Mouse (Mus musculus) T-helper 1 cell (primary cell): ENCODE data around the gene Gm10282.

Source experiments
- in situ Hi-C: fragments of 300-600 bp; cut with MboI, MseI; formaldehyde crosslinking; loops from one replicate; pipeline ENCODE4 v1.15.1; 2025; ENCODE audit warnings: high pct_unique_total_duplicates

The Gm10282 gene

DNA sequence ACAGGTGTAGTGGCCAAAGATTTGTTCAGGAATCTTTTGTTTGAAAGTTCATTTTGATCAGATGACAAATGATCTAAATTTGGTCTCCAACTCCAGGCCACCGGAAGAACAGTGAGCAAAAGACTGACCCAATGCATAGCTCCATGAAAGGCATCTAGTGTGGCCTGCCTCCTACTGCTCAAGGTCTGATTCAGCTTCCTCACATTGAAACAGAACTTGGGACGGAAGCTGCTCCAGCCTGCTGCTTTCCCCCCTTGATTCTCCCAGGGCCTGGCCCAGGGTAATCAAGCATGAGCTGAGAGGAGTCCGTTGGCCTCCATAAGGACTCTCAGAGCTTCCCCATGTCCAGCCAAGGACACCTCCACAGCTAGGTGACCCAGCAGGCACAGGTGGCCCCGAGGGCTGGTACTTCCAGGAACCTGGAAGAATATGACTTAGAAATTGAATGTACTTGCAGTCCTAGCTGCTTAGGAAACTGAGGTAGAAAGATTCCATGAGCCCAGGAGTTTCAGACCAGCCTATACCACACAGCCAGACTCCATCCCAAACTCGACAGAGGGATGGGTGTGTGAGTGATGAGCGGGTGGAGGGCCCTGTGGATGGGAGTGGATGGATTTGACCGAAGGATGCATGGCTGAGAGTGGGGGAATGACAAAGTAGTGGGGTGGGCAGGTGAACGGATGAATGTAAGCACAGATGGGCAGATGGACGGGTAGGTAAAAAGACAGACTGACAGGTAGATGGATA is 4.2 kb downstream of the Gm10282 start:
- in situ Hi-C loops: no loop called here

DNA sequence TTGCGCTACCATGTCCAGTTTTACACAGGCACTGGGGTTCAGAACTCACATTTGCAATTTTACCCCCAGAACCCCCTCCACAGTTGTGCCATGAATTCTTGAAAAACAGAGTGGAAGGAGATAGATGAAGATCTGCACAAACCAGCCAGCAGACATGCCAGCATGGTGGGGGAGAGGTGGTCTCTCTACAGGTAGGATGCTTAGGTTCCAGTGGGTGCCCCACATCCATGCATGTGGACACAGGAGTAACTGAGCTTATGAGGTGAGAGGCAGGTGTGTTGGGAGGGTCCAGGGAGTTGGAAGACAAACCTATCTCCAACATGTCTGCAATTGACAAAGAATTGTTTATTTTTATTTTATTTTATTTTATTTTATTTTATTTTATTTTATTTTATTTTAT is 6.1 kb downstream of the Gm10282 start:
- in situ Hi-C loops: no loop called here

DNA sequence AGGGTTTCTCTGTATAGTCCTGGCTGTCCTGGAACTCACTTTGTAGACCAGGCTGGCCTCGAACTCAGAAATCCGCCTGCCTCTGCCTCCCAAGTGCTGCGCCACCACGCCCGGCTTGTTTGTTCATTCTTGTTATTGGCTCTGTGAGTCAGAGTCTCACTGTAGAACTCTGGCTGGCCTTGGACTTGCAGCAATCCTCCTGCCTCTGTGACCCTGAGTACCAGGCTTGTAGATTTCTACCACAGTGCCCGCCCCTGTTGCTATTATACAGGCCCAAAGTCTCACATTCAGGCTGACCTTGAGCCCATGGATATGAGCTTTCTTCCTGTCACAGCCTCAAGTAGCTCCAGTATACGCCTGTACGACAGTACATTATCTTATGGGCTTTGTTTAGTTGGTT is 8.5 kb downstream of the Gm10282 start:
- in situ Hi-C loops: no loop called here

- in situ Hi-C loops: no loop called here
Measured at GRCm38 (mm10) chr8:72295679-72296078, 9.4 kb downstream of the Gm10282 start.

DNA sequence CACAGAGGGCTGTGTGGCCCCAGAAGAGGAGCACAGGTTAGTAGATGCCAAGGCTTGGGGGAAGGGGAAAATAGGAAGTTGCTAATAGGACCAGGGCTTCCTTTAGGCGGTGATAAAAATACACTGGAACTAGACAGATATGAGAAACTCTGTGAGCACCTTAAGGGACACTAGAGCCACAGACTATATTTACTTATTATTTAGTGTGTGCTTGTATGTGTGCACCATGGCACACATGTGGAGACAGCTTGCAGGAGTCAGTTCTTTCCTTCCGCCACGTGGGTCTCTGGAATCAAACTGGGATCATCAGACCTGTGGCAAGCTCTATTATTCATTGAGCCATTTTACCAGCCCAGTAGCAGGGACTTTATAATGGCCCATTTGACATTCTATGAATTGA is 9.9 kb downstream of the Gm10282 start:
- in situ Hi-C loops: no loop called here

DNA sequence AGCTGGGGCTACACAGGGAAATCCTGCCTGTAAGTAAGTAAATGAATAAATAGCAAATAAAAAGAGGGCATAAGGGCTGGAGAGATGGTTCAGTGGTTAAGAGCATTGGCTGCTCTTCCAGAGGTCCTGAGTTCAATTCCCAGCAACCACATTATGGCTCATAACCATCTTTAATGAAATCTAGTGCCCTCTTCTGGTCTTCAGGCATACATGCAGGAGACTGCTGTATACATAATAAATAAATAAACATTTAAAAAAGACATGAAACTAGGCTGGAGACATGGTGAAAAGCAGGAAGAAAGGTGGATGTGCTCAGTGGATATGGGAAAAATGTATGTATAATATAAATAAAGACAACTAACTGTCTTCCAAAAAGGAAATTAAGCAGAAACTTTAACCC is 11.8 kb downstream of the Gm10282 start:
- in situ Hi-C loops: no loop called here

GRCm38 (mm10) chr8:72291104-72291503 is 14.0 kb downstream of the Gm10282 start:
- in situ Hi-C loops: no loop called here

DNA sequence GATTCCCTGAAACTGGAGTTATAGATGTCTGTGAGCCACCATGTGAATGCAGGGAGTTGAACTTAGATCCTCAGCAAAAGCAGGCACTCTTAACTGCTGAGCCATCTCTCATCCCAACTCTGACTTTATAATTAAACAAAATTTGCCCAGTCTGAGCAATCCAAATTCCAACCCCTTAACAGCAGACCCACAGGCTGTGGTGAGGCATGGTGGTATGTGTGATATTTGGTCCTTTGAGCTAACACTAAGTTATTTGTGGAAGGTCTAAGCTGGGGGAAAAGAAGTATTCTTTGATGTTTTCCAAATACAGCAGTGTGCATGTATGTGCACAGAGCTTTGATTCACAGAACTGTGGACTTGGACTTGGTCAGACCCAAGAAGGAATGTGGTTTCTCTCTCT is 16.0 kb downstream of the Gm10282 start:
- in situ Hi-C loops: no loop called here

DNA sequence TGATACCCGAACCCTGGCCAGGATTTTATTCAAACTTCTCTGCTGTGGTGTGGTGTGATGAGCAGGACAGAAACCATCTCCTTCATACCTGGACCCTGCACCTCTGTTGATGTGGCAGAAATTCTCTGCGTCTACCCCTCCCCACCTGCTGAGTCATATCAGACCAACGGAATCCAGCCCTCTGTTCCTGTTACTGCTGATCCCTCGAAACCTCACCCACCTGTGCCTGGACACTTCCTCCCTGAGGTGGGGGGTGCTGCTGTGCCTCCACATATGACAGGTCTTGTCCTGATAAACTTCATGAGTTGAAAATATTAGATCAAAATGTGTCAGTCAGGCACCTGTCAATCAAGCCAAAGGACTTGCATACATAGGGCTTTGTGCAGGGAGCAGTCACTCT is 19.8 kb downstream of the Gm10282 start:
- in situ Hi-C loops: no loop called here

- in situ Hi-C loops: no loop called here
Measured at GRCm38 (mm10) chr8:72281634-72282033, 23.4 kb downstream of the Gm10282 start.

- in situ Hi-C loops: no loop called here
Measured at GRCm38 (mm10) chr8:72279151-72279550, 25.9 kb downstream of the Gm10282 start.

DNA sequence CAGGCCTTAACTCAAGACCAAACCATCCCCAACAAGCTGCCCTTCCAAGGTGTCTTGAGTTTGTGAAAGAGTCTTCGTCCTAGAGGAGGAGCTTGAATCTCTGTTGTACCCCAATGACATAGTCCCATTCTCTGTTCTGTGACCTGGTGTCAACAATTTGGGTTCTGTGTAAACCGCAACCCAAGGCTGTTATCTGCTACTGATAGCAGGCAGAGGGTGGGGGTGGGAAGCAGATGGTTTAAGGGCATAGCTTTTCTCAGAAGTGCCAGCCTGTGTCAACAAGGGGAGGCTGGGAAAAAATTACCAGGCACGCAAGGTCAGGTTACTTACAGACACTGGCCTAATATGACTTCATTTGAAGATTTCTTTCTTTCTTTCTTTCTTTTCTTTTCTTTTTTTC is 27.8 kb downstream of the Gm10282 start:
- in situ Hi-C loops: no loop called here

DNA sequence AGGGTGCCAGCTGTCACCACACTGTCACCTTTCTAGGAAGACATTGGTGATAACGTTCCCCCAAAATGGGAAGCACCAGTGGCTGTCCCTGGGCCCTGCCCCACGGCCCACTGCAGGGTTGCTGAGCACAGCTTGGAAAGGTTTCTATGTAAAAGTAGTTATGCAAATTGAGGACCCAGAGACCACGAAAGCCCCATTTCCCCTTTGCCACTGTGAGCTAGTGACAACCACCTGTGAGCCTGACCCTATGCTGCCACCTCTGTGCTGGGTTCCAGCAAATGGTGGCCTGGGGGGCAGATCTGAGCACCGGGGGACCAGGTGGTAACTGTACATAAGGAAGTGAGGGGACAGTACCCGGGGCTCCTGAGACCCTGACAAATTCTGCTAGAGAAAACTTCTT is 31.3 kb downstream of the Gm10282 start:
- in situ Hi-C loops: no loop called here

DNA sequence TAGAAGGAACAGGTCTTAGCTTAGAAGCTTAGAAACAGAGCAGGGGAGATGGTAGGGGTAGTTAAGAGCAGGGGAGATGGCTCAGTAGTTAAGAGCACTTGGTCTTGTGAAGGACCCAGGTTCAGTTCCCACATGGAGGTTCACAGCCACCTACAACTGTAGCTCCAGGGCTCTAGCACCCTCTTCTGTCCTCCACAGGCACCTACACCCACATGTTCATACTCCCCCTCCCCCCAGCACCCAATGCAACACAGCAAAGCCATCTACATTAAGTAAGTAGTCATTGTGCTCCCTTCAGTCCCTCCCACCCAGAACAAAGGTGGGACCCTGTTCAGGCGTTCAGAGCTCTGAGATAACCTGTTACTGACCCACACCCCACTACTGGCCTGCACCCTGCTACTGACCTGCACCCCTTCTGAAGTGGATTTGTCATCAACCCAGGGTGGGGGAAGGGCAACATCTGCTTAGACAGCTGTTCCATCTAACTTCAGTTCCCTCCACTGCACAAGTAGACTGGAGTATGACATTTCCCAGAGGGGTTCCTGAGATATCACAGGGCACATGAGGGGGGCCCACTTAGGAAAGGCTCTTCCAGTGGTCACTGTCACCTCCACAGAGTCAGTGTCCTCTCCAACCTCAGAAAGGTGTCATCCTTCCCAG is 31.8 kb downstream of the Gm10282 start:
- in situ Hi-C loops: no loop called here

- in situ Hi-C loops: no loop called here
Measured at GRCm38 (mm10) chr8:72272361-72272760, 32.7 kb downstream of the Gm10282 start.

DNA sequence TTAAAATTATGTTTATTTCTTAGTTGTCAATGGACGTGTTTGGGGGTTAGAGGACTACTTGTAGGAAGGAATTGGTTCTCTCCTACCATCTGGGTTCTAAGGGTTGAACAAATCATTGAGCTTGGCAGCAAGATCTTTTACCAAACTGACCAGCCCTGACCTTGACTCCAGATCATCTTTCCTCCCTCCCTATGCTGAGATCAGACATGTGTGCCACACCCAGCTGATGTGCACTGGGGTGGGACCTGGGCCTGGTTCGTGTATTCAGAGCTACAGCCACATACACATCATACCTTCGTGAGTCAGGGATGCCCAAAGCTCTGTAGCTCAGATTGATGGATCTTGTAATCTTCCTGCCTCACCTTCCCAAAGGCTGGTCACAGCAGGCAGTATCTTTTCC is 33.4 kb downstream of the Gm10282 start:
- in situ Hi-C loops: no loop called here

- in situ Hi-C loops: no loop called here
Measured at GRCm38 (mm10) chr8:72271051-72271660, 33.9 kb downstream of the Gm10282 start.

GRCm38 (mm10) chr8:72270606-72271005 is 34.5 kb downstream of the Gm10282 start:
- in situ Hi-C loops: no loop called here

- in situ Hi-C loops: loop anchor here (5.0 to 10.0 kb wide), 3 partner anchors 46 to 374 kb away; partner anchors contain the start of gene Klf2
Measured at GRCm38 (mm10) chr8:72268356-72268755, 36.7 kb downstream of the Gm10282 start.

GRCm38 (mm10) chr8:72267106-72267505 is 38.0 kb downstream of the Gm10282 start:
- in situ Hi-C loops: loop anchor here (5.0 to 10.0 kb wide), 3 partner anchors 48 to 375 kb away; partner anchors contain the start of gene Klf2

- in situ Hi-C loops: loop anchor here (5.0 to 10.0 kb wide), 3 partner anchors 48 to 376 kb away; partner anchors contain the start of gene Klf2
Measured at GRCm38 (mm10) chr8:72266671-72267070, 38.4 kb downstream of the Gm10282 start.

GRCm38 (mm10) chr8:72265342-72265741 is 39.7 kb downstream of the Gm10282 start:
- in situ Hi-C loops: loop anchor here (5.0 to 10.0 kb wide), 3 partner anchors 49 to 377 kb away; partner anchors contain the start of gene Klf2
